ENCODE assay signal across 23 mouse cellular contexts in genomic region chr3:133685393-133685792, GRCm38 (mm10).
DNase-seq lines count a peak whose midpoint lies in the region; ATAC-seq and TF ChIP-seq lines count a peak whose summit lies in the region.
"Had no signal": no experiment of that assay in that cellular context is flagged by ENCODE, and none has a peak within 500 bp of the region (broad histone marks: within the 10 kb centered on the region; RNA-seq: fewer than 3 reads in every experiment).

No protein-coding gene starts in this region.

- no peaks in the 10 kb centered on the region for H3K4me1 ChIP-seq in heart, postnatal 0 days (ENCODE audit: control insufficient read depth, insufficient read depth)
- H3K4me1 ChIP-seq in neural tube, embryonic 11.5 days (ENCODE audit: control insufficient read depth, insufficient read depth, low read length), result no peaks in the 10 kb centered on the region
- H3K4me1 ChIP-seq in neural tube, embryonic 15.5 days, result 0 out of 2 replicates have a peak, but pooled peaks cover 3% of the 10 kb centered on the region
- H3K4me1 ChIP-seq: embryonic facial prominence, embryonic 10.5 days; hindbrain, embryonic 15.5 days; intestine, embryonic 15.5 days had no signal

- 10% methylated on average over 3 of the region's 3 CpGs for WGBS in heart, postnatal 0 days
- 61% methylated on average over 3 of the region's 3 CpGs for WGBS in neural tube, embryonic 11.5 days
- WGBS in neural tube, embryonic 15.5 days, result 45% methylated on average over 3 of the region's 3 CpGs

- no peak for ATAC-seq in heart, postnatal 0 days (ENCODE audit: insufficient read depth, low read depth)
- ATAC-seq in neural tube, embryonic 11.5 days (ENCODE audit: insufficient read depth, low FRiP score, low TSS enrichment), result 0 out of 2 replicates have a peak, but pooled peaks have one; percentile 14
- peak; percentile 57; the same call in 1 of the 2 replicates for ATAC-seq in neural tube, embryonic 15.5 days (ENCODE audit: low FRiP score)
- ATAC-seq: activated CD4-positive, CD25-positive, alpha-beta regulatory T cell, adult 4 months; forebrain, embryonic 14.5 days; intestine, embryonic 15.5 days; Patski had no signal

- peak; percentile 8 for DNase-seq in heart, postnatal 0 days (ENCODE audit: low spot score)
- no peak for DNase-seq in heart, postnatal 25 days (ENCODE audit: low spot score)
- no peak for DNase-seq in layer of hippocampus, adult 2 months (ENCODE audit: low spot score in 2 of 2)
- DNase-seq in layer of hippocampus, postnatal 10 days (ENCODE audit: low spot score in 2 of 2), result no peak
- DNase-seq in neural tube, embryonic 11.5 days (ENCODE audit: low spot score), result no peak
- DNase-seq in neural tube, embryonic 10.5 days (ENCODE audit: extremely low spot score, low spot score), result no peak
- no peak for DNase-seq in kidney, postnatal 36 days
- DNase-seq: adrenal gland, postnatal 14 days; cerebellum, adult 18-20 months; cerebellum, adult 9-11 months; cerebellum, postnatal 36 days; gastrocnemius, postnatal 10 days; heart, adult 2 months; heart, postnatal 36 days had no signal

- H3K9me3 ChIP-seq in heart, postnatal 0 days (replicated peaks; ENCODE audit: control insufficient read depth, low read length), result no peaks in the 10 kb centered on the region
- H3K9me3 ChIP-seq in neural tube, embryonic 11.5 days (ENCODE audit: control insufficient read depth, low read length), result no peaks in the 10 kb centered on the region
- H3K9me3 ChIP-seq in neural tube, embryonic 15.5 days (replicated peaks), result no peaks in the 10 kb centered on the region
- H3K9me3 ChIP-seq: embryonic facial prominence, embryonic 10.5 days; heart, embryonic 15.5 days; hindbrain, embryonic 15.5 days; intestine, embryonic 15.5 days had no signal

- no peak for TF ChIP-seq EP300 in heart, postnatal 0 days (IDR thresholded peaks at IDR 0.05; ENCODE audit: low read depth)

- no peak overlapping the region for H3K9ac ChIP-seq in heart, postnatal 0 days (replicated peaks; ENCODE audit: low read depth, low read length)
- H3K9ac ChIP-seq in neural tube, embryonic 11.5 days (ENCODE audit: low read length), result no peak overlapping the region
- no peak overlapping the region for H3K9ac ChIP-seq in neural tube, embryonic 15.5 days (replicated peaks)
- H3K9ac ChIP-seq: heart, embryonic 15.5 days; hindbrain, embryonic 15.5 days; intestine, embryonic 15.5 days had no signal

- H3K27me3 ChIP-seq in heart, postnatal 0 days (ENCODE audit: control insufficient read depth, insufficient read depth, low read length), result no peaks in the 10 kb centered on the region
- no peaks in the 10 kb centered on the region for H3K27me3 ChIP-seq in neural tube, embryonic 11.5 days (ENCODE audit: control insufficient read depth, insufficient read depth, low read length)
- H3K27me3 ChIP-seq in neural tube, embryonic 15.5 days (replicated peaks), result no peaks in the 10 kb centered on the region
- H3K27me3 ChIP-seq: heart, embryonic 15.5 days; hindbrain, embryonic 15.5 days; intestine, embryonic 15.5 days; Patski had no signal

- intact Hi-C loops in heart, postnatal 25 days (cut with DNase I), result no loop called here

- no peak for TF ChIP-seq CTCF in heart, postnatal 0 days (IDR thresholded peaks at IDR 0.05; ENCODE audit: low read depth)
- TF ChIP-seq CTCF in layer of hippocampus, adult 2 months (conservative IDR thresholded peaks at IDR 0.05), result no peak

- H3K4me3 ChIP-seq in heart, postnatal 0 days (ENCODE audit: low read depth, low read length), result no peak overlapping the region
- no peak overlapping the region for H3K4me3 ChIP-seq in layer of hippocampus, adult 2 months
- H3K4me3 ChIP-seq in neural tube, embryonic 11.5 days (ENCODE audit: low read depth, low read length), result no peak overlapping the region
- no peak overlapping the region for H3K4me3 ChIP-seq in neural tube, embryonic 15.5 days (replicated peaks)
- H3K4me3 ChIP-seq: embryonic facial prominence, embryonic 10.5 days; heart, adult 2 months; heart, embryonic 15.5 days; hindbrain, embryonic 15.5 days; intestine, embryonic 15.5 days had no signal

- H3K4me2 ChIP-seq in heart, postnatal 0 days (ENCODE audit: low read depth, low read length), result no peak overlapping the region
- no peak overlapping the region for H3K4me2 ChIP-seq in neural tube, embryonic 11.5 days (ENCODE audit: low read depth)
- H3K4me2 ChIP-seq in neural tube, embryonic 15.5 days, result no peak overlapping the region
- H3K4me2 ChIP-seq: heart, embryonic 11.5 days; heart, embryonic 15.5 days; hindbrain, embryonic 15.5 days; intestine, embryonic 15.5 days had no signal

- H3K27ac ChIP-seq in heart, postnatal 0 days (ENCODE audit: low read depth), result no peak overlapping the region
- peak overlapping the region; percentile 36; the same call in 1 of the 2 replicates for H3K27ac ChIP-seq in layer of hippocampus, adult 2 months
- no peak overlapping the region for H3K27ac ChIP-seq in neural tube, embryonic 11.5 days (ENCODE audit: low read depth, low read length)
- no peak overlapping the region for H3K27ac ChIP-seq in neural tube, embryonic 15.5 days (replicated peaks)
- H3K27ac ChIP-seq: embryonic facial prominence, embryonic 10.5 days; heart, adult 2 months; heart, embryonic 15.5 days; hindbrain, embryonic 15.5 days; intestine, embryonic 15.5 days had no signal

- H3K36me3 ChIP-seq in heart, postnatal 0 days (replicated peaks; ENCODE audit: control insufficient read depth, insufficient read depth, low read length), result no peaks in the 10 kb centered on the region
- no peaks in the 10 kb centered on the region for H3K36me3 ChIP-seq in neural tube, embryonic 11.5 days (ENCODE audit: control insufficient read depth, insufficient read depth, low read length)
- H3K36me3 ChIP-seq in neural tube, embryonic 15.5 days, result no peaks in the 10 kb centered on the region
- H3K36me3 ChIP-seq: embryonic facial prominence, embryonic 10.5 days; heart, embryonic 15.5 days; hindbrain, embryonic 15.5 days; intestine, embryonic 15.5 days had no signal
